Mouse (Mus musculus) brain, embryonic 18.5 days (tissue): ENCODE measurements around the gene Oprm1.
"Not testable (repeated sequence)": the region's sequence is repeated elsewhere in the genome, so short reads cannot be mapped to it uniquely, and the experiment has no call there.

ENCODE experiments used
- DNase-seq: peaks from one replicate; pipeline ENCODE4 v3.0.0-alpha.2; 2012; ENCODE audit warnings: low read depth, low spot score

Gene Oprm1

GRCm38 (mm10) chr10:6977843-6978242 lies 219.5 kb downstream of the Oprm1 start:
- no peak for DNase-seq

GRCm38 (mm10) chr10:6978733-6979132 lies 220.4 kb downstream of the Oprm1 start:
- no peak for DNase-seq

GRCm38 (mm10) chr10:6979216-6979615 lies 220.9 kb downstream of the Oprm1 start:
- DNase-seq, result no peak

- no peak for DNase-seq
Observed at GRCm38 (mm10) chr10:6979789-6980188, 221.5 kb downstream of the Oprm1 start.

GRCm38 (mm10) chr10:6980236-6980635 lies 221.9 kb downstream of the Oprm1 start:
- no peak for DNase-seq

GRCm38 (mm10) chr10:6982751-6983151 lies 224.4 kb downstream of the Oprm1 start:
- DNase-seq, result no peak

- DNase-seq, result no peak
Observed at GRCm38 (mm10) chr10:6983431-6983830, 225.1 kb downstream of the Oprm1 start.

- DNase-seq, result no peak
Observed at GRCm38 (mm10) chr10:6986246-6986645, 227.9 kb downstream of the Oprm1 start.

GRCm38 (mm10) chr10:6987399-6988098 lies 229.2 kb downstream of the Oprm1 start:
- no peak for DNase-seq

GRCm38 (mm10) chr10:6988555-6988954 lies 230.2 kb downstream of the Oprm1 start:
- DNase-seq, result no peak

GRCm38 (mm10) chr10:6996895-6997294 lies 238.6 kb downstream of the Oprm1 start:
- DNase-seq, result no peak

- no peak for DNase-seq
Observed at GRCm38 (mm10) chr10:6998576-6999250, 240.4 kb downstream of the Oprm1 start.

- DNase-seq, result no peak
Observed at GRCm38 (mm10) chr10:6999355-6999754, 241.0 kb downstream of the Oprm1 start.

GRCm38 (mm10) chr10:7003898-7004297 lies 245.6 kb downstream of the Oprm1 start:
- not testable (repeated sequence) for DNase-seq

GRCm38 (mm10) chr10:7004980-7005538 lies 246.8 kb downstream of the Oprm1 start:
- no peak for DNase-seq

- no peak for DNase-seq
Observed at GRCm38 (mm10) chr10:7010543-7010942, 252.2 kb downstream of the Oprm1 start.

GRCm38 (mm10) chr10:7015199-7015598 lies 256.9 kb downstream of the Oprm1 start:
- DNase-seq, result no peak

- DNase-seq, result no peak
Observed at GRCm38 (mm10) chr10:7019781-7020386, 261.6 kb downstream of the Oprm1 start.

- DNase-seq, result no peak
Observed at GRCm38 (mm10) chr10:7020551-7020950, 262.2 kb downstream of the Oprm1 start.

- no peak for DNase-seq
Observed at GRCm38 (mm10) chr10:7025028-7025427, 266.7 kb downstream of the Oprm1 start.

- no peak for DNase-seq
Observed at GRCm38 (mm10) chr10:7033459-7033858, 275.2 kb downstream of the Oprm1 start.

- DNase-seq, result no peak
Observed at GRCm38 (mm10) chr10:7035547-7035946, 277.2 kb downstream of the Oprm1 start.

GRCm38 (mm10) chr10:7037194-7037593 lies 278.9 kb downstream of the Oprm1 start:
- no peak for DNase-seq
